10 mouse cellular contexts compared by ENCODE assay signal in the genomic region with DNA sequence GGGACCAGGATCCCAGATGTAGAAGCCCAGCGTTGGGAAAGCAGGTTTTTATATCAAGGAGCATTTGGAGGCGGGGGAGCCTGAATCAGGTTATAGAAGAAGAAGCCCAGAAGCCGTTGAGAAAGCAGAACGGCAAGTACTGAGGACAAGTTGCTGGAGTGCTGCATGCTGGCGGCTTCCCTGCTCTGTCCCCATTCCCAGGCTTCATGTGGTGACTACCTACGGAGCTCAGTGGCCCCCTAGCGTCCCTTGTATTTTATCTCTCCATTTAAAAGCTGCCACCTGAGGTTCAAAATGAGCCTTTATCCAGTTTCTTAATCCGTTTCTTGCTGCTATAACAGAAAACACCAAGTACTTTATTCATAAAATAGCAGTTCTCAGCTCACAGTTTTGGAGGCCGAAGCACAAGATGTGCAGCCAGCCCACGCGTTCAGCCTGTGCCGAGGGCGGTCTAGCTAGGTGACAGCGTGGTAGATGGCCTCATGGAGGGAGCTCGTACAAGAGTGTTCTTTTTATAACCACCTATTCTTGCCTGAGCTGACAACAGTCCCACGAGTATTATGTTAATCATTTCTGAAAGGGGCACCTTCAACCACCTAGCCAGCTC. TPM values are rescaled to one million over a fixed set of nuclear protein-coding genes. Genes with fewer than 3 reads are reported as not detected.
DNase-seq lines count a peak whose midpoint lies in the region; TF ChIP-seq lines count a peak whose summit lies in the region.
"Had no signal": no experiment of that assay in that cellular context is flagged by ENCODE, and none has a peak within 500 bp of the region (broad histone marks: within the 10 kb centered on the region; RNA-seq: fewer than 3 reads in every experiment).

No protein-coding gene starts in this region.

- peak; percentile 66 to 76 for DNase-seq in frontal cortex, postnatal 36 days (ENCODE audit: low spot score in 2 of 2)
- no peak for DNase-seq in frontal cortex, postnatal 10 days (ENCODE audit: low spot score in 2 of 2)
- DNase-seq in lung, adult 2 months: no peak
- DNase-seq in lung, postnatal 25 days (ENCODE audit: low spot score): no peak
- DNase-seq in MEL (ENCODE audit: low read depth, low spot score): peak; percentile 57
- peak; percentile 57 to 71 for DNase-seq in left cerebral cortex, postnatal 36 days (ENCODE audit: low spot score in 2 of 2)
- no peak for DNase-seq in testis, postnatal 10 days (ENCODE audit: low spot score)
- DNase-seq: gastrocnemius, postnatal 10 days; heart, postnatal 10 days had no signal

- no peak for TF ChIP-seq POLR2A in lung, adult 2 months (IDR thresholded peaks at IDR 0.05; ENCODE audit: borderline replicate concordance, extremely low read depth, low read depth, low read length)
- no peak for TF ChIP-seq POLR2A in MEL (IDR thresholded peaks at IDR 0.05; ENCODE audit: control insufficient read depth in 1 of 2, insufficient read depth in 1 of 2, low read depth in 1 of 2, low read length in 2 of 2, poor library complexity in 1 of 2)

- peak overlapping the region; percentile 40 for H3K27ac ChIP-seq in MEL (ENCODE audit: control insufficient read depth, low read depth, low read length)
- H3K27ac ChIP-seq: neural tube, embryonic 13.5 days had no signal

- peak; percentile 19 for TF ChIP-seq RAD21 in MEL (IDR thresholded peaks at IDR 0.05; ENCODE audit: low read depth, low read length)

- no peaks in the 10 kb centered on the region for H3K27me3 ChIP-seq in MEL (ENCODE audit: control insufficient read depth in 1 of 2, insufficient read depth in 2 of 2, low read length in 2 of 2)
- H3K27me3 ChIP-seq: neural tube, embryonic 13.5 days had no signal

- H3K4me1 ChIP-seq in lung, adult 2 months (ENCODE audit: control insufficient read depth, insufficient read depth, low read length): peaks cover 12% of the 10 kb centered on the region
- peaks cover 2 to 11% of the 10 kb centered on the region in 2 experiments for H3K4me1 ChIP-seq in MEL (ENCODE audit: control insufficient read depth in 1 of 2, insufficient read depth in 2 of 2, low read length in 2 of 2)
- H3K4me1 ChIP-seq: neural tube, embryonic 13.5 days had no signal

- peak; percentile 15; the same call in 1 of the 2 replicates for TF ChIP-seq CTCF in lung, adult 2 months (IDR thresholded peaks at IDR 0.05; ENCODE audit: insufficient read depth, low read length)
- TF ChIP-seq CTCF in MEL (IDR thresholded peaks at IDR 0.05 in 2 of 3, conservative IDR thresholded peaks at IDR 0.05 in 1 of 3; ENCODE audit: control insufficient read depth in 1 of 3, insufficient read depth in 1 of 3, low read depth in 2 of 3, low read length in 3 of 3, poor library complexity in 1 of 3, severe bottlenecking in 1 of 3): peak in 2 of 3 experiments; percentile 43; a peak in 4 of 6 replicates

- intact Hi-C loops in left cerebral cortex, postnatal 36 days (cut with DNase I): no loop called here

- peaks cover 0 to 4% of the 10 kb centered on the region in 2 experiments; a peak in 2 of 4 replicates for H3K36me3 ChIP-seq in MEL (ENCODE audit: control insufficient read depth in 1 of 2, insufficient read depth in 2 of 2, low read length in 2 of 2)
- H3K36me3 ChIP-seq: neural tube, embryonic 13.5 days had no signal

- H3K9ac ChIP-seq in MEL (ENCODE audit: control insufficient read depth, low read depth, low read length, poor library complexity, severe bottlenecking): peak overlapping the region; percentile 57
- H3K9ac ChIP-seq: neural tube, embryonic 13.5 days had no signal

- no peaks in the 10 kb centered on the region; the same call in 1 of the 2 replicates for H3K79me2 ChIP-seq in MEL (ENCODE audit: control insufficient read depth, insufficient read depth, low read length, poor library complexity)

- TF ChIP-seq EP300 in MEL (IDR thresholded peaks at IDR 0.05; ENCODE audit: low read depth in 1 of 2, low read length in 2 of 2): no peak

- H3K9me3 ChIP-seq in MEL (replicated peaks; ENCODE audit: insufficient read depth, low read length): no peaks in the 10 kb centered on the region
- H3K9me3 ChIP-seq: neural tube, embryonic 13.5 days had no signal

- no peak overlapping the region for H3K4me3 ChIP-seq in lung, adult 2 months (replicated peaks; ENCODE audit: extremely low read depth, low read depth, low read length)
- H3K4me3 ChIP-seq in MEL (ENCODE audit: control insufficient read depth in 1 of 2, insufficient read depth in 1 of 2, low read depth in 2 of 2, low read length in 2 of 2): peak overlapping the region; percentile 39 to 49
- H3K4me3 ChIP-seq: neural tube, embryonic 13.5 days had no signal

- WGBS in lung, adult 2 months: 67% methylated on average over 16 of the region's 16 CpGs

TF ChIP-seq in MEL, 35 proteins besides CTCF, POLR2A, EP300 and RAD21:
- TF ChIP-seq MEF2A (IDR thresholded peaks at IDR 0.05; ENCODE audit: extremely low read depth, insufficient replicate concordance, low read depth, low read length, poor library complexity, severe bottlenecking) (no peak), USF1 (IDR thresholded peaks at IDR 0.05; ENCODE audit: low read depth, low read length) (no peak), NRF1 (IDR thresholded peaks at IDR 0.05; ENCODE audit: insufficient read depth, low read depth, low read length, poor library complexity, severe bottlenecking) (no peak), SMC3 (IDR thresholded peaks at IDR 0.05; ENCODE audit: low read depth, low read length) (peak; percentile 40), ELF1 (IDR thresholded peaks at IDR 0.05; ENCODE audit: low read depth, low read length) (no peak), ETS1 (IDR thresholded peaks at IDR 0.05; ENCODE audit: low read depth, low read length) (no peak), JUND (IDR thresholded peaks at IDR 0.05; ENCODE audit: low read depth, low read length) (no peak), SIN3A (IDR thresholded peaks at IDR 0.05; ENCODE audit: low read length) (0 out of 2 replicates have a peak, but pooled peaks have one; percentile 17), UBTF (IDR thresholded peaks at IDR 0.05; ENCODE audit: borderline replicate concordance, insufficient read depth, low read depth, low read length) (no peak), KAT2A (conservative IDR thresholded peaks at IDR 0.05; ENCODE audit: low read depth, low read length) (no peak), CHD2 (IDR thresholded peaks at IDR 0.05; ENCODE audit: low read length) (no peak), RCOR1 (IDR thresholded peaks at IDR 0.05; ENCODE audit: low read depth, low read length) (no peak), MXI1 (IDR thresholded peaks at IDR 0.05; ENCODE audit: low read depth, low read length) (no peak), TCF12 (IDR thresholded peaks at IDR 0.05; ENCODE audit: low read depth, low read length) (no peak), BHLHE40 (IDR thresholded peaks at IDR 0.05; ENCODE audit: borderline replicate concordance, low read depth, low read length) (no peak), MAFK (IDR thresholded peaks at IDR 0.05; ENCODE audit: borderline replicate concordance, low read depth, low read length) (no peak), GABPA (IDR thresholded peaks at IDR 0.05; ENCODE audit: low read depth, low read length) (no peak), ZC3H11A (IDR thresholded peaks at IDR 0.05; ENCODE audit: low read depth, low read length) (peak; percentile 27)

RNA-seq across cellular contexts. Expression of a gene that starts 54.2 kb away (rescaled TPM):
- 11.7 and 12.2 TPM in 2 replicates for polyA plus RNA-seq in lung, adult 2 months (2012; rRNA removed)
- 2.3 and 2.5 TPM in 2 replicates for total RNA-seq in MEL (2012; rRNA removed)
- 1 to 10 TPM in 1 of 2 experiments, not detected in 1; 5.8 TPM for polyA plus RNA-seq in MEL (2012; ENCODE audit: insufficient read depth in 1 of 2, insufficient read length in 2 of 2, low read depth in 1 of 2, low replicate concordance in 2 of 2, missing spikeins in 1 of 2)
- total RNA-seq in left cerebral cortex, postnatal 36 days (2021): 10 to 100 TPM; 61.0 to 83.6 TPM

Comparison
In these comparisons a context has a peak if more than half of its experiments do, and no peak if none do; other contexts are left out.
1. DNase-seq: peak in frontal cortex, postnatal 36 days (2 of 2), MEL (single experiment) and left cerebral cortex, postnatal 36 days (2 of 2); none in frontal cortex, postnatal 10 days (0 of 2), lung, adult 2 months (single experiment), lung, postnatal 25 days (single experiment) and testis, postnatal 10 days (single experiment).
2. RNA of a gene that starts 54.2 kb away (total RNA-seq): 61.0 to 83.6 TPM in left cerebral cortex, postnatal 36 days; 2.3 to 2.5 TPM in MEL; every median in the first group is over 10 times any median in the second.